9 mouse cellular contexts compared by ENCODE assay signal in the genomic region with DNA sequence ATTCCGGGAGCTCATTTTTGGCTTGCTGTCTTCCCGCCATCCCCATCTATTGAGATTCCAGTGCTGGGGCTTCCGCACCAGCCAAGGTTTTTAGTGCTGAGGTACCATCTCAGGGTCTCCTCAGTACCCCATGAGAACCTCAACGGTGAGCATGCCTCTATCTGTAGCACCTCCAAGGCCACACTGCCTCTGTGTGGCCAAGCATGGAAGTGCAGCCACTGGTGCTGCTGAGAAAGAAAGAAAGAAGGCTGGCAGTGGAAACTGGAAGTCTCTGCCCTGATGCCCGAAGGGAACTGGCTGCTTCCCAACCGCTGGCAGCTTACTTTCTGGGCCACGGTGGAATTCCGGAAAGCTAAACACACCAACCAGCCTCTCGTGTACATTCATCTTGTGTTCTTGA.
DNase-seq lines count a peak whose midpoint lies in the region; ATAC-seq lines count a peak whose summit lies in the region.
"Had no signal": no experiment of that assay in that cellular context is flagged by ENCODE, and none has a peak within 500 bp of the region (broad histone marks: within the 10 kb centered on the region; RNA-seq: fewer than 3 reads in every experiment).

No protein-coding gene starts in this region.

- peak; percentile 54 to 89 for DNase-seq in adrenal gland, adult (ENCODE audit: inconsistent age in 2 of 2, low spot score in 1 of 2)
- DNase-seq in cerebellum, adult 8-10 months = peak; percentile 75
- DNase-seq in layer of hippocampus, postnatal 14 days (ENCODE audit: low spot score in 2 of 2) = peak; percentile 86 to 89
- DNase-seq in lung, postnatal 36 days = peak; percentile 77
- DNase-seq in right cerebral cortex, postnatal 25 days = peak; percentile 83
- no peak for DNase-seq in MN1 (ENCODE audit: low spot score)

- no peaks in the 10 kb centered on the region for H3K9me3 ChIP-seq in hindbrain, embryonic 13.5 days
- H3K9me3 ChIP-seq: lung, embryonic 15.5 days had no signal

- peaks cover 9% of the 10 kb centered on the region; the same call in 1 of the 2 replicates for H3K4me1 ChIP-seq in hindbrain, embryonic 13.5 days (replicated peaks)
- H3K4me1 ChIP-seq: lung, embryonic 15.5 days had no signal

- no peaks in the 10 kb centered on the region for H3K36me3 ChIP-seq in hindbrain, embryonic 13.5 days
- H3K36me3 ChIP-seq: lung, embryonic 15.5 days had no signal

- H3K9ac ChIP-seq in hindbrain, embryonic 13.5 days = no peak overlapping the region
- H3K9ac ChIP-seq: lung, embryonic 15.5 days had no signal

- H3K4me2 ChIP-seq in hindbrain, embryonic 13.5 days = no peak overlapping the region
- H3K4me2 ChIP-seq: lung, embryonic 15.5 days had no signal

- WGBS in hindbrain, embryonic 13.5 days = 55% methylated on average over 9 of the region's 9 CpGs

- H3K4me3 ChIP-seq in hindbrain, embryonic 13.5 days = no peak overlapping the region
- H3K4me3 ChIP-seq: lung, embryonic 15.5 days had no signal

- H3K27me3 ChIP-seq in hindbrain, embryonic 13.5 days = no peaks in the 10 kb centered on the region

- peak; percentile 89 for ATAC-seq in frontal cortex, adult (ENCODE audit: low TSS enrichment)
- peak; percentile 70 for ATAC-seq in hindbrain, embryonic 13.5 days (ENCODE audit: low FRiP score)

- no peak overlapping the region for H3K27ac ChIP-seq in hindbrain, embryonic 13.5 days
- H3K27ac ChIP-seq: lung, embryonic 15.5 days had no signal
